Comparison of ENCODE assay signal across 10 mouse cellular contexts in the genomic region with DNA sequence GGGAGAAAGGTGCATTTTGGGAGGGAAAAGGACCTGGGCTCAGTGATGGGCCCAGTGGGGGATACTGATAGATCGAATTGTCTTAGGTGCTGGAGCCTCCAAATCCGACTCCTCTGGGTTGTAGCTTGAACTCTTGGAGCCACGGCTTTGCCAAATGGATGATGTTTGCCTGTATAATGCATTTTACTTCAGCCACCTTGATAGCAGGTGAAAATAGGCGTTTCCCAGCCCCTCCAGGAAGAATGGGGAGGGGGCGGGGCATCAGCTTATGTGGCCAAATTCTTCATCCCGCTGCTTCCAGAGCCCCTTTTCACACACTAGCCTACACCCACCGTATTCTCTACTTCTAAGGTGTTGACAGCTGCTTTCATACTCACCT. TPM values are rescaled to one million over a fixed set of nuclear protein-coding genes. Genes with fewer than 3 reads are reported as not detected.
DNase-seq lines count a peak whose midpoint lies in the region; ATAC-seq lines count a peak whose summit lies in the region.
"Had no signal": no experiment of that assay in that cellular context is flagged by ENCODE, and none has a peak within 500 bp of the region (broad histone marks: within the 10 kb centered on the region; RNA-seq: fewer than 3 reads in every experiment).

No protein-coding gene starts in this region.

- H3K9ac ChIP-seq in kidney, embryonic 14.5 days (ENCODE audit: low read depth, low read length) = no peak overlapping the region
- H3K9ac ChIP-seq in embryonic facial prominence, embryonic 15.5 days = no peak overlapping the region
- peak overlapping the region; percentile 85 for H3K9ac ChIP-seq in hindbrain, embryonic 15.5 days
- H3K9ac ChIP-seq in midbrain, embryonic 16.5 days (ENCODE audit: low read depth, low read length) = peak overlapping the region; percentile 98

- DNase-seq in kidney, postnatal 25 days = no peak
- no peak for DNase-seq in spleen, adult 18-20 months
- no peak for DNase-seq in urinary bladder, adult 2 months (ENCODE audit: low spot score)
- no peak for DNase-seq in urinary bladder, postnatal 4 days (ENCODE audit: low spot score in 2 of 2)

- no peaks in the 10 kb centered on the region for H3K27me3 ChIP-seq in kidney, embryonic 14.5 days (ENCODE audit: control insufficient read depth, insufficient read depth, low read length)
- no peaks in the 10 kb centered on the region for H3K27me3 ChIP-seq in embryonic facial prominence, embryonic 15.5 days
- H3K27me3 ChIP-seq in hindbrain, embryonic 15.5 days = no peaks in the 10 kb centered on the region
- no peaks in the 10 kb centered on the region for H3K27me3 ChIP-seq in midbrain, embryonic 16.5 days (ENCODE audit: control insufficient read depth, insufficient read depth, low read depth, low read length)

- H3K27ac ChIP-seq in kidney, embryonic 14.5 days (ENCODE audit: low read depth, low read length) = no peak overlapping the region
- H3K27ac ChIP-seq in embryonic facial prominence, embryonic 15.5 days (replicated peaks) = no peak overlapping the region
- peak overlapping the region; percentile 89; the same call in 1 of the 2 replicates for H3K27ac ChIP-seq in hindbrain, embryonic 15.5 days (replicated peaks)
- peak overlapping the region; percentile 89 for H3K27ac ChIP-seq in midbrain, embryonic 16.5 days (ENCODE audit: low read length)
- H3K27ac ChIP-seq: macrophage had no signal

- H3K4me1 ChIP-seq in kidney, embryonic 14.5 days (ENCODE audit: control insufficient read depth, insufficient read depth, low read length) = peaks cover 11% of the 10 kb centered on the region
- H3K4me1 ChIP-seq in embryonic facial prominence, embryonic 15.5 days = peaks cover 29% of the 10 kb centered on the region
- peaks cover 38% of the 10 kb centered on the region for H3K4me1 ChIP-seq in hindbrain, embryonic 15.5 days (replicated peaks)
- H3K4me1 ChIP-seq in midbrain, embryonic 16.5 days (ENCODE audit: control insufficient read depth, insufficient read depth, low read length) = peaks cover 40% of the 10 kb centered on the region

- H3K36me3 ChIP-seq in kidney, embryonic 14.5 days (ENCODE audit: control insufficient read depth, insufficient read depth, low read length) = no peaks in the 10 kb centered on the region
- H3K36me3 ChIP-seq in embryonic facial prominence, embryonic 15.5 days = no peaks in the 10 kb centered on the region
- no peaks in the 10 kb centered on the region for H3K36me3 ChIP-seq in hindbrain, embryonic 15.5 days
- H3K36me3 ChIP-seq in midbrain, embryonic 16.5 days (ENCODE audit: control insufficient read depth, insufficient read depth, low read length) = no peaks in the 10 kb centered on the region

- ATAC-seq in kidney, embryonic 14.5 days (ENCODE audit: low FRiP score, low TSS enrichment) = no peak
- ATAC-seq in embryonic facial prominence, embryonic 15.5 days (ENCODE audit: insufficient number of reproducible peaks, low FRiP score, low TSS enrichment, low read depth) = no peak
- no peak for ATAC-seq in hindbrain, embryonic 15.5 days (ENCODE audit: low FRiP score, low read depth)
- ATAC-seq in midbrain, embryonic 16.5 days = peak; percentile 2; the same call in 1 of the 2 replicates
- ATAC-seq: inflammation-experienced regulatory T-cells, adult 6 months had no signal

- H3K4me2 ChIP-seq in kidney, embryonic 14.5 days (replicated peaks; ENCODE audit: low read depth, low read length) = peak overlapping the region; percentile 94
- peak overlapping the region; percentile 74 for H3K4me2 ChIP-seq in embryonic facial prominence, embryonic 15.5 days (replicated peaks)
- H3K4me2 ChIP-seq in hindbrain, embryonic 15.5 days = peak overlapping the region; percentile 66
- H3K4me2 ChIP-seq in midbrain, embryonic 16.5 days (ENCODE audit: low read length) = peak overlapping the region; percentile 68

- WGBS in kidney, embryonic 14.5 days = 22% methylated on average over 7 of the region's 7 CpGs
- 18% methylated on average over 7 of the region's 7 CpGs for WGBS in embryonic facial prominence, embryonic 15.5 days
- WGBS in hindbrain, embryonic 15.5 days = 11% methylated on average over 7 of the region's 7 CpGs
- WGBS in midbrain, embryonic 16.5 days = 9% methylated on average over 7 of the region's 7 CpGs

- no peaks in the 10 kb centered on the region for H3K9me3 ChIP-seq in kidney, embryonic 14.5 days (ENCODE audit: control insufficient read depth, low read length)
- no peaks in the 10 kb centered on the region for H3K9me3 ChIP-seq in embryonic facial prominence, embryonic 15.5 days (replicated peaks)
- no peaks in the 10 kb centered on the region for H3K9me3 ChIP-seq in hindbrain, embryonic 15.5 days
- no peaks in the 10 kb centered on the region for H3K9me3 ChIP-seq in midbrain, embryonic 16.5 days (replicated peaks; ENCODE audit: control insufficient read depth, low read length, poor library complexity, severe bottlenecking)

- H3K4me3 ChIP-seq in kidney, embryonic 14.5 days (ENCODE audit: low read length) = peak overlapping the region; percentile 79
- H3K4me3 ChIP-seq in embryonic facial prominence, embryonic 15.5 days (replicated peaks) = peak overlapping the region; percentile 73
- peak overlapping the region; percentile 89 for H3K4me3 ChIP-seq in hindbrain, embryonic 15.5 days
- peak overlapping the region; percentile 89 for H3K4me3 ChIP-seq in midbrain, embryonic 16.5 days (ENCODE audit: low read depth, low read length)

RNA-seq across cellular contexts. Expression of a gene that starts 12.6 kb away (rescaled TPM):
- 2.0 and 2.4 TPM in 2 replicates for polyA plus RNA-seq in kidney, embryonic 14.5 days (2014; fragmentation: Nextera tagmentation; extraction: Ambion mirVana)
- polyA plus RNA-seq in embryonic facial prominence, embryonic 15.5 days (2015; fragmentation: Nextera tagmentation; extraction: Ambion mirVana) = 0.99 and 1.5 TPM in 2 replicates
- 3.0 and 3.1 TPM in 2 replicates for polyA plus RNA-seq in hindbrain, embryonic 15.5 days (2015; fragmentation: Nextera tagmentation; extraction: Ambion mirVana)
- polyA plus RNA-seq in midbrain, embryonic 16.5 days (2015; fragmentation: Nextera tagmentation; extraction: Ambion mirVana) = 4.1 and 4.7 TPM in 2 replicates
- polyA plus RNA-seq in urinary bladder, adult 2 months (2012; rRNA removed) = 6.6 and 8.9 TPM in 2 replicates
- polyA plus RNA-seq: inflammation-experienced regulatory T-cells, adult 6 months; macrophage had no signal

RNA-seq across cellular contexts. Expression of a gene that starts 46.2 kb away (rescaled TPM):
- polyA plus RNA-seq in kidney, embryonic 14.5 days (2014; fragmentation: Nextera tagmentation; extraction: Ambion mirVana) = 94.5 and 103 TPM in 2 replicates
- 87.6 TPM in 2 replicates for polyA plus RNA-seq in embryonic facial prominence, embryonic 15.5 days (2015; fragmentation: Nextera tagmentation; extraction: Ambion mirVana)
- 125 and 134 TPM in 2 replicates for polyA plus RNA-seq in hindbrain, embryonic 15.5 days (2015; fragmentation: Nextera tagmentation; extraction: Ambion mirVana)
- polyA plus RNA-seq in midbrain, embryonic 16.5 days (2015; fragmentation: Nextera tagmentation; extraction: Ambion mirVana) = 146 and 160 TPM in 2 replicates
- polyA plus RNA-seq in urinary bladder, adult 2 months (2012; rRNA removed) = 40.2 and 41.2 TPM in 2 replicates

Comparison
In these comparisons a context has a peak if more than half of its experiments do, and no peak if none do; other contexts are left out.
1. H3K27ac ChIP-seq: peak in hindbrain, embryonic 15.5 days (single experiment) and midbrain, embryonic 16.5 days (single experiment); none in kidney, embryonic 14.5 days (single experiment) and embryonic facial prominence, embryonic 15.5 days (single experiment).
2. H3K9ac ChIP-seq: peak in hindbrain, embryonic 15.5 days (single experiment) and midbrain, embryonic 16.5 days (single experiment); none in kidney, embryonic 14.5 days (single experiment) and embryonic facial prominence, embryonic 15.5 days (single experiment).
3. Peak in every context shown above with its lines, with median percentiles within 50 percentile points of each other: H3K4me2 ChIP-seq and H3K4me3 ChIP-seq.